Mouse (Mus musculus): ENCODE data around the gene Gm3776. TPM values are rescaled to one million over a fixed set of nuclear protein-coding genes. Genes with fewer than 3 reads are reported as not detected.
A peak's percentile ranks its signal among the peaks of the same experiment; 100 is the strongest.
"Not testable (repeated sequence)": the region's sequence is repeated elsewhere in the genome, so short reads cannot be mapped to it uniquely, and the experiment has no call there.

Gm3776 gene
- polyA plus RNA-seq, 2 experiments = not detected

DNA sequence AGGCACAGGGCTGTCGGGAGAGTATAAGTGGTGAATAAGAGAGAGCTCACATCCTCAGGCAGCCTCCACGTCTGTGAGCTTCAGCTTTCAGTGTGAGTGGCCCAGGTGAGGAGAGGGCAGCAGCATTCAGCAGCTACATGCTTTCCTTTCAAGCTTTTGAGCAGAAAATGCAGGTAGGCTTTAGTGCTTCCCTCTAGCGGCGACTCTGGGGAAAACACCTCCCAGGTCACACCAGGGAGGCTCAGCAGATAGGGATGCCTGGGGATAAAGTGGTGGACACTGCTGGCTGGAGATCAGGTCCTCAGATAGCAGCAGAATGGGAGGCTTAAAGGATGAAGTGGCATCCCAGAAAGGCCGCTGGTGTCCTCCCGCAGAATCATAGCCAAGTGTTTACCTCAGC, 39.2 kb downstream of the Gm3776 start:
- not testable (repeated sequence) for ATAC-seq (ENCODE audit: insufficient read depth); H3K27ac ChIP-seq; H3K4me2 ChIP-seq (ENCODE audit: low read depth); H3K27me3 ChIP-seq (ENCODE audit: control insufficient read depth, insufficient read depth, low read length); H3K4me1 ChIP-seq (replicated peaks; ENCODE audit: control insufficient read depth in 2 of 2, insufficient read depth in 2 of 2, low read length in 1 of 2); H3K9me3 ChIP-seq (ENCODE audit: control insufficient read depth, low read length); H3K4me3 ChIP-seq (ENCODE audit: insufficient read depth in 1 of 2, low read depth in 2 of 2, low read length in 2 of 2); H3K36me3 ChIP-seq (replicated peaks; ENCODE audit: control insufficient read depth, insufficient read depth, low read depth); H3K9ac ChIP-seq (replicated peaks)
- 10% methylated on average over 6 of the region's 6 CpGs for WGBS (ENCODE audit: insufficient replicate concordance)
- peak; percentile 2 to 11 (median 5) for DNase-seq (ENCODE audit: low read depth in 3 of 3, low spot score in 3 of 3)
- peak; percentile 85 for TF ChIP-seq CTCF (IDR thresholded peaks at IDR 0.05; ENCODE audit: low read depth)

GRCm38 (mm10) chr9:78298232-78298631, 41.3 kb downstream of the Gm3776 start:
- TF ChIP-seq CTCF (IDR thresholded peaks at IDR 0.05; ENCODE audit: low read depth) (no peak), EP300 (IDR thresholded peaks at IDR 0.05; ENCODE audit: low read depth) (no peak)
- no peaks in the 10 kb centered on the region for H3K9me3 ChIP-seq (ENCODE audit: control insufficient read depth, low read length)
- ATAC-seq (ENCODE audit: insufficient read depth) (no peak), DNase-seq (ENCODE audit: low read depth in 3 of 3, low spot score in 3 of 3) (no peak)
- no peak overlapping the region for H3K9ac ChIP-seq (replicated peaks)
- H3K27ac ChIP-seq = no peak overlapping the region
- no peak overlapping the region for H3K4me2 ChIP-seq (ENCODE audit: low read depth)
- no peaks in the 10 kb centered on the region for H3K27me3 ChIP-seq (ENCODE audit: control insufficient read depth, insufficient read depth, low read length)
- WGBS (ENCODE audit: insufficient replicate concordance) = 50% methylated on average over 1 of the region's 1 CpGs
- no peaks in the 10 kb centered on the region for H3K4me1 ChIP-seq (replicated peaks; ENCODE audit: control insufficient read depth in 2 of 2, insufficient read depth in 2 of 2, low read length in 1 of 2)
- no peaks in the 10 kb centered on the region for H3K36me3 ChIP-seq (replicated peaks; ENCODE audit: control insufficient read depth, insufficient read depth, low read depth)
- H3K4me3 ChIP-seq (ENCODE audit: insufficient read depth in 1 of 2, low read depth in 2 of 2, low read length in 2 of 2) = no peak overlapping the region

DNA sequence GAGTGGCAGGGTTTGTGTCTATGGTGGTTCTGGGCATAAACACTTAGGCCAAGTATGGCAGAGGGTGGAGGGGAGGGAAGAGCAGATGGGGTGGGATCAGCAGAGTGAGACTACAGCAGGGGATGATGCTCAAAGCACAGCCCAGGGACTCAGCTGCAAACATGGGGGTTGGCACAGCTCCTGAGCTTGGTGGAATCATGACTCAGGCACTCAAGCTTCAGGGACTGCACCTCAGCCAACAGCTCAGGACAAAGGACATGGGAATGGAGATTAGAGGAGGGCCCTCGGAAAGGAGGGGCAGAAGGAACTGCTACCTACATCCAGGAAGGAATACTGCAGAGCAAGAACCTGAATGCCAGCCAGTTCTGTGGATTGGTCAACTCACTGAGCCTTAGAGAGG, 42.2 kb downstream of the Gm3776 start:
- H3K27me3 ChIP-seq (ENCODE audit: control insufficient read depth, insufficient read depth, low read length); H3K4me3 ChIP-seq (ENCODE audit: insufficient read depth in 1 of 2, low read depth in 2 of 2, low read length in 2 of 2); DNase-seq (ENCODE audit: low read depth in 3 of 3, low spot score in 3 of 3); H3K9ac ChIP-seq (replicated peaks); H3K4me1 ChIP-seq (replicated peaks; ENCODE audit: control insufficient read depth in 2 of 2, insufficient read depth in 2 of 2, low read length in 1 of 2); ATAC-seq (ENCODE audit: insufficient read depth); H3K9me3 ChIP-seq (ENCODE audit: control insufficient read depth, low read length); H3K4me2 ChIP-seq (ENCODE audit: low read depth); H3K27ac ChIP-seq; H3K36me3 ChIP-seq (replicated peaks; ENCODE audit: control insufficient read depth, insufficient read depth, low read depth): not testable (repeated sequence)
- 45% methylated on average over 1 of the region's 1 CpGs for WGBS (ENCODE audit: insufficient replicate concordance)

GRCm38 (mm10) chr9:78308122-78308521, 51.2 kb downstream of the Gm3776 start:
- WGBS (ENCODE audit: insufficient replicate concordance) = 46% methylated on average over 2 of the region's 3 CpGs

DNA sequence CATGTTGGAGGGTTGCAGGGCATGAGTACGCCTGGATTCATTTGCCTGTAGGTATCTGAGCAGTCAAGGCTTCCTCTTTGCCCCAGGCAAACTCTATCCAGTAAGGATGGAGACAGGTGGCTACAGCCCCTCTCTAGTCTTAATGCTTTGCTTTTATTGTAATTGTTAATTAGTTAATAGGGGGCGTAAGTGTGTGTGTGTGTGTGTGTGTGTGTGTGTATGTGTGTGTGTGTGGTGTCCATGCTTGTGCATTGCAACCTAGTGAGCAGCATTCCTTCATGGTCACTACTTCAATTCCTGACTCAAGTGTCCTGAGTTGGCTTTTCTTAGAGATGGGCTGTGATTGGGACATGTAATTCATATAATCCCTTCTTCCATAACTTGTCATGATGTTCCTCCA, 57.8 kb downstream of the Gm3776 start, which contains the start of gene Omt2a:
Gene Omt2a, minus strand, starts transcription at position 101 of the 400 bp plus-strand sequence.
- 42% methylated on average over 2 of the region's 2 CpGs for WGBS (ENCODE audit: insufficient replicate concordance)
- H3K9me3 ChIP-seq (ENCODE audit: control insufficient read depth, low read length) = no peaks in the 10 kb centered on the region

More at GRCm38 (mm10) chr9:78308122-78308521, 51.2 kb downstream of the Gm3776 start:
- not testable (repeated sequence) for DNase-seq (ENCODE audit: low read depth in 3 of 3, low spot score in 3 of 3); H3K9ac ChIP-seq (replicated peaks); H3K4me3 ChIP-seq (ENCODE audit: insufficient read depth in 1 of 2, low read depth in 2 of 2, low read length in 2 of 2); H3K4me2 ChIP-seq (ENCODE audit: low read depth); H3K4me1 ChIP-seq (replicated peaks; ENCODE audit: control insufficient read depth in 2 of 2, insufficient read depth in 2 of 2, low read length in 1 of 2); H3K36me3 ChIP-seq (replicated peaks; ENCODE audit: control insufficient read depth, insufficient read depth, low read depth); H3K27ac ChIP-seq; H3K27me3 ChIP-seq (ENCODE audit: control insufficient read depth, insufficient read depth, low read length); ATAC-seq (ENCODE audit: insufficient read depth); H3K9me3 ChIP-seq (ENCODE audit: control insufficient read depth, low read length)

More for the DNA sequence above, 57.8 kb downstream of the Gm3776 start, which contains the start of gene Omt2a:
- TF ChIP-seq EP300 (IDR thresholded peaks at IDR 0.05; ENCODE audit: low read depth) (no peak), CTCF (IDR thresholded peaks at IDR 0.05; ENCODE audit: low read depth) (no peak)
- H3K4me3 ChIP-seq (ENCODE audit: insufficient read depth in 1 of 2, low read depth in 2 of 2, low read length in 2 of 2) = no peak within 1 kb of the TSS
- no peak within 1 kb of the TSS for H3K4me2 ChIP-seq (ENCODE audit: low read depth)
- DNase-seq (ENCODE audit: low read depth in 3 of 3, low spot score in 3 of 3) (no peak), ATAC-seq (ENCODE audit: insufficient read depth) (no peak)
- H3K4me1 ChIP-seq (replicated peaks; ENCODE audit: control insufficient read depth in 2 of 2, insufficient read depth in 2 of 2, low read length in 1 of 2) = no peaks in the 10 kb centered on the region
- no peaks in the 10 kb centered on the region for H3K36me3 ChIP-seq (replicated peaks; ENCODE audit: control insufficient read depth, insufficient read depth, low read depth)
- H3K27ac ChIP-seq = no peak within 1 kb of the TSS
- H3K9ac ChIP-seq (replicated peaks) = no peak within 1 kb of the TSS
- no peaks in the 10 kb centered on the region for H3K27me3 ChIP-seq (ENCODE audit: control insufficient read depth, insufficient read depth, low read length)

Other genes starting within 250 kb of the Gm3776 start
- not detected in 2 replicates for gene Gcm1, start 205.2 kb upstream of the Gm3776 start, polyA plus RNA-seq (2012; rRNA removed)
- not detected in 2 replicates for gene Gcm1, start 205.2 kb upstream of the Gm3776 start, polyA plus RNA-seq (2014; fragmentation: Nextera tagmentation; extraction: Ambion mirVana)
- gene Fbxo9, start 148.1 kb upstream of the Gm3776 start, polyA plus RNA-seq (2012; rRNA removed) = 47.3 and 78.1 TPM in 2 replicates
- gene Fbxo9, start 148.1 kb upstream of the Gm3776 start, polyA plus RNA-seq (2014; fragmentation: Nextera tagmentation; extraction: Ambion mirVana) = 68.1 and 80.0 TPM in 2 replicates
- gene Ick, start 147.9 kb upstream of the Gm3776 start, polyA plus RNA-seq (2012; rRNA removed) = 3.0 and 3.6 TPM in 2 replicates
- 3.7 and 4.7 TPM in 2 replicates for gene Ick, start 147.9 kb upstream of the Gm3776 start, polyA plus RNA-seq (2014; fragmentation: Nextera tagmentation; extraction: Ambion mirVana)
- gene Gsta4, start 74.4 kb upstream of the Gm3776 start, polyA plus RNA-seq (2012; rRNA removed) = 11.7 and 17.2 TPM in 2 replicates
- 30.6 and 33.0 TPM in 2 replicates for gene Gsta4, start 74.4 kb upstream of the Gm3776 start, polyA plus RNA-seq (2014; fragmentation: Nextera tagmentation; extraction: Ambion mirVana)
- gene Gsta1, start 26.5 kb upstream of the Gm3776 start, polyA plus RNA-seq (2012; rRNA removed) = 0.06 TPM in 1 of 2 replicates, not detected in the other
- gene Gsta1, start 26.5 kb upstream of the Gm3776 start, polyA plus RNA-seq (2014; fragmentation: Nextera tagmentation; extraction: Ambion mirVana) = 0.24 TPM in 1 of 2 replicates, not detected in the other
- gene Gm10639, start 32.8 kb downstream of the Gm3776 start, polyA plus RNA-seq (2012; rRNA removed) = not detected in 2 replicates
- gene Gm10639, start 32.8 kb downstream of the Gm3776 start, polyA plus RNA-seq (2014; fragmentation: Nextera tagmentation; extraction: Ambion mirVana) = not detected in 2 replicates
- gene Omt2a, start 57.7 kb downstream of the Gm3776 start, polyA plus RNA-seq (2012; rRNA removed) = not detected in 2 replicates
- gene Omt2a, start 57.7 kb downstream of the Gm3776 start, polyA plus RNA-seq (2014; fragmentation: Nextera tagmentation; extraction: Ambion mirVana) = not detected in 2 replicates
- not detected in 2 replicates for gene Omt2b, start 70.5 kb downstream of the Gm3776 start, polyA plus RNA-seq (2012; rRNA removed)
- not detected in 2 replicates for gene Omt2b, start 70.5 kb downstream of the Gm3776 start, polyA plus RNA-seq (2014; fragmentation: Nextera tagmentation; extraction: Ambion mirVana)
- 0.05 and 0.07 TPM in 2 replicates for gene Gsta2, start 98.7 kb downstream of the Gm3776 start, polyA plus RNA-seq (2012; rRNA removed)
- 0.29 and 0.43 TPM in 2 replicates for gene Gsta2, start 98.7 kb downstream of the Gm3776 start, polyA plus RNA-seq (2014; fragmentation: Nextera tagmentation; extraction: Ambion mirVana)
- not detected in 2 replicates for gene Dppa5a, start 111.0 kb downstream of the Gm3776 start, polyA plus RNA-seq (2012; rRNA removed)
- not detected in 2 replicates for gene Dppa5a, start 111.0 kb downstream of the Gm3776 start, polyA plus RNA-seq (2014; fragmentation: Nextera tagmentation; extraction: Ambion mirVana)
- gene Ooep, start 121.6 kb downstream of the Gm3776 start, polyA plus RNA-seq (2012; rRNA removed) = 0.02 TPM in 1 of 2 replicates, not detected in the other
- 0.09 TPM in 1 of 2 replicates, not detected in the other for gene Ooep, start 121.6 kb downstream of the Gm3776 start, polyA plus RNA-seq (2014; fragmentation: Nextera tagmentation; extraction: Ambion mirVana)
- 0.02 TPM in 1 of 2 replicates, not detected in the other for gene Ddx43, start 138.6 kb downstream of the Gm3776 start, polyA plus RNA-seq (2012; rRNA removed)
- gene Ddx43, start 138.6 kb downstream of the Gm3776 start, polyA plus RNA-seq (2014; fragmentation: Nextera tagmentation; extraction: Ambion mirVana) = not detected in 2 replicates
- gene Cgas, start 186.1 kb downstream of the Gm3776 start, polyA plus RNA-seq (2012; rRNA removed) = 0.66 and 1.0 TPM in 2 replicates
- gene Cgas, start 186.1 kb downstream of the Gm3776 start, polyA plus RNA-seq (2014; fragmentation: Nextera tagmentation; extraction: Ambion mirVana) = 0.62 and 0.66 TPM in 2 replicates
- gene Mto1, start 191.1 kb downstream of the Gm3776 start, polyA plus RNA-seq (2012; rRNA removed) = 11.5 and 14.0 TPM in 2 replicates
- gene Mto1, start 191.1 kb downstream of the Gm3776 start, polyA plus RNA-seq (2014; fragmentation: Nextera tagmentation; extraction: Ambion mirVana) = 17.7 and 20.4 TPM in 2 replicates
- gene Gm17324, start 191.7 kb downstream of the Gm3776 start, polyA plus RNA-seq (2012; rRNA removed) = 0.15 TPM in 2 replicates
- 0.55 and 0.63 TPM in 2 replicates for gene Gm17324, start 191.7 kb downstream of the Gm3776 start, polyA plus RNA-seq (2014; fragmentation: Nextera tagmentation; extraction: Ambion mirVana)
- gene Eef1a1, start 232.0 kb downstream of the Gm3776 start, polyA plus RNA-seq (2012; rRNA removed) = 2,579 and 4,315 TPM in 2 replicates
- 2,316 and 2,621 TPM in 2 replicates for gene Eef1a1, start 232.0 kb downstream of the Gm3776 start, polyA plus RNA-seq (2014; fragmentation: Nextera tagmentation; extraction: Ambion mirVana)